Mouse (Mus musculus) MEL-GATA-1-ER (cell line): ENCODE results near the gene Appl1.
"Not testable (repeated sequence)": the region's sequence is repeated elsewhere in the genome, so short reads cannot be mapped to it uniquely, and the experiment has no call there.

Source experiments
- DNase-seq: peaks from one replicate; pipeline ENCODE4 v3.0.0-alpha.2; 2012; ENCODE audit warnings: low read depth; ENCODE audit errors: extremely low read depth

Gene Appl1

GRCm38 (mm10) chr14:26969856-26970407 lies 1.1 kb downstream of the Appl1 start:
- no peak for DNase-seq

- no peak for DNase-seq
Observed at GRCm38 (mm10) chr14:26969164-26969563, 1.9 kb downstream of the Appl1 start.

- no peak for DNase-seq
Observed at GRCm38 (mm10) chr14:26960518-26960917, 10.5 kb downstream of the Appl1 start.

- not testable (repeated sequence) for DNase-seq
Observed at GRCm38 (mm10) chr14:26956139-26956538, 14.9 kb downstream of the Appl1 start.

- DNase-seq: no peak
Observed at GRCm38 (mm10) chr14:26935558-26935957, 35.5 kb downstream of the Appl1 start.

GRCm38 (mm10) chr14:26934891-26935290 lies 36.1 kb downstream of the Appl1 start:
- DNase-seq: no peak

- DNase-seq: no peak
Observed at GRCm38 (mm10) chr14:26923702-26924421, 47.2 kb downstream of the Appl1 start.

GRCm38 (mm10) chr14:26919310-26919709 lies 51.7 kb downstream of the Appl1 start:
- no peak for DNase-seq

- DNase-seq: no peak
Observed at GRCm38 (mm10) chr14:26913681-26914268, 57.3 kb downstream of the Appl1 start.

- DNase-seq: no peak
Observed at GRCm38 (mm10) chr14:26911826-26912225, 59.2 kb downstream of the Appl1 start.

- DNase-seq: no peak
Observed at GRCm38 (mm10) chr14:26911201-26911600, 59.8 kb downstream of the Appl1 start.

GRCm38 (mm10) chr14:26910461-26910860 lies 60.6 kb downstream of the Appl1 start:
- not testable (repeated sequence) for DNase-seq

GRCm38 (mm10) chr14:26907401-26907800 lies 63.6 kb downstream of the Appl1 start:
- no peak for DNase-seq

- DNase-seq: no peak
Observed at GRCm38 (mm10) chr14:26900893-26901292, 70.1 kb downstream of the Appl1 start.

- no peak for DNase-seq
Observed at GRCm38 (mm10) chr14:26899490-26899889, 71.5 kb downstream of the Appl1 start.

GRCm38 (mm10) chr14:26894392-26894791 lies 76.6 kb downstream of the Appl1 start, which contains the start of gene Asb14:
TSS of gene Asb14 (plus strand) at chr14:26894557.
- DNase-seq: no peak

- no peak for DNase-seq
Observed at GRCm38 (mm10) chr14:26890777-26891176, 80.3 kb downstream of the Appl1 start.

- no peak for DNase-seq
Observed at GRCm38 (mm10) chr14:26887244-26887643, 83.8 kb downstream of the Appl1 start.

GRCm38 (mm10) chr14:26881700-26882099 lies 89.3 kb downstream of the Appl1 start:
- no peak for DNase-seq

GRCm38 (mm10) chr14:26879976-26880375 lies 91.1 kb downstream of the Appl1 start:
- no peak for DNase-seq

- no peak for DNase-seq
Observed at GRCm38 (mm10) chr14:26878756-26879155, 92.3 kb downstream of the Appl1 start.
